28 mouse cellular contexts compared by ENCODE assay signal in genomic region chr2:163987233-163987632, GRCm38 (mm10). TPM values are rescaled to one million over a fixed set of nuclear protein-coding genes. Genes with fewer than 3 reads are reported as not detected.
"Had no signal": no experiment of that assay in that cellular context is flagged by ENCODE, and none has a peak within 500 bp of the region (broad histone marks: within the 10 kb centered on the region; RNA-seq: fewer than 3 reads in every experiment).

No protein-coding gene starts in this region.

- H3K27ac ChIP-seq: heart, adult 2 months; heart, embryonic 13.5 days; heart, embryonic 15.5 days; hindbrain, embryonic 10.5 days; hindbrain, embryonic 12.5 days; hindbrain, embryonic 14.5 days; intestine, embryonic 15.5 days; kidney, embryonic 15.5 days; kidney, postnatal 0 days; limb, embryonic 12.5 days; limb, embryonic 15.5 days had no signal

- H3K27me3 ChIP-seq: heart, embryonic 13.5 days; heart, embryonic 15.5 days; hindbrain, embryonic 12.5 days; intestine, embryonic 15.5 days; kidney, embryonic 15.5 days; limb, embryonic 12.5 days; limb, embryonic 15.5 days had no signal

- H3K9ac ChIP-seq: heart, embryonic 13.5 days; heart, embryonic 15.5 days; hindbrain, embryonic 12.5 days; hindbrain, embryonic 14.5 days; intestine, embryonic 15.5 days; kidney, embryonic 15.5 days; limb, embryonic 12.5 days; limb, embryonic 15.5 days had no signal

- H3K36me3 ChIP-seq: heart, embryonic 13.5 days; heart, embryonic 15.5 days; hindbrain, embryonic 10.5 days; hindbrain, embryonic 12.5 days; intestine, embryonic 15.5 days; kidney, embryonic 15.5 days; limb, embryonic 12.5 days; limb, embryonic 15.5 days had no signal

- H3K4me3 ChIP-seq: heart, adult 2 months; heart, embryonic 13.5 days; heart, embryonic 15.5 days; hindbrain, embryonic 10.5 days; hindbrain, embryonic 12.5 days; intestine, embryonic 15.5 days; kidney, embryonic 15.5 days; limb, embryonic 12.5 days; limb, embryonic 15.5 days had no signal

- ATAC-seq: hindbrain, embryonic 16.5 days; inflammation-experienced regulatory T-cells, adult 6 months; intestine, embryonic 15.5 days; intestine, postnatal 0 days had no signal

- H3K9me3 ChIP-seq: heart, embryonic 13.5 days; heart, embryonic 15.5 days; hindbrain, embryonic 10.5 days; hindbrain, embryonic 12.5 days; intestine, embryonic 15.5 days; kidney, embryonic 15.5 days; limb, embryonic 12.5 days; limb, embryonic 15.5 days had no signal

- H3K4me1 ChIP-seq: heart, embryonic 13.5 days; heart, embryonic 15.5 days; hindbrain, embryonic 10.5 days; hindbrain, embryonic 12.5 days; intestine, embryonic 15.5 days; kidney, embryonic 15.5 days; limb, embryonic 12.5 days; limb, embryonic 15.5 days had no signal

- DNase-seq: gastrocnemius, postnatal 14 days; gastrocnemius, postnatal 36 days; heart, adult 11 months; heart, adult 2 months; heart, postnatal 14 days; heart, postnatal 4 days; kidney, adult 18-20 months; kidney, adult 8-10 months; kidney, postnatal 14 days; kidney, postnatal 36 days; layer of hippocampus, adult 9-11 months; layer of hippocampus, postnatal 36 days; left cerebral cortex, postnatal 4 days had no signal

- H3K4me2 ChIP-seq: heart, embryonic 11.5 days; heart, embryonic 13.5 days; heart, embryonic 15.5 days; hindbrain, embryonic 12.5 days; hindbrain, embryonic 14.5 days; intestine, embryonic 15.5 days; kidney, embryonic 15.5 days; limb, embryonic 12.5 days; limb, embryonic 15.5 days had no signal

RNA-seq across cellular contexts. Expression of gene Pabpc1l, which starts 38.0 kb away (rescaled TPM):
- polyA plus RNA-seq: liver, adult 2 months had no signal
